Comparison of ENCODE assay signal across 8 mouse cellular contexts in the genomic region with DNA sequence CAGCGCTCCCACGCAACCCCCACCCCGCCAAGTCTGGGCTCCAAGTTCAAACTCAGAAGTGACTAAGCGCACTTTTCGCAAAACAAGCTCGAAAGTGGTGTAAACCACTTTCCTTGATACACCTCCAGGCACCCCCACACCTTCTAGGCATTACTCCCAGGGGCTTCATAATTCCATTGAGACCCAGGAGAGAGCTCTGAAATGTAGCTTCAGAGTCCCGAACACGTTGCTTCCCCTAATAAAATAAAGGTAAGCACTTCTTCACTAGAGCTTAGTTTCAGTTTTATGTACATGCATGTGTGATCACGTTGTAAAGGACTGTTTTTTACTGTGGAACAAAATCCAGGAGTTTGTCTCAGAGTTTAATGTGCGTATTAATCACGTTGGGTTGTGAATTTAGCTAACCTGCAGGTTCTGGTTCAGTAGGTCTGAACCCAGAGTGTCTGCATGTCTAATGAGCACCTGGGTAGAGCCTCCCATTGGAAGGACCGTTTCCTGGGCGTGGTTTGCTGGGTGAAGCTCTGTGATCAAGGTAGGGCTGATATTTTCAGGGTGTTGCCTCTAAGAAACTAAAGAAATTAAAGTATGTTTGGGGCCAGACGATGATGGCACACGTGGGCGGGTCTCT. TPM values are rescaled to one million over a fixed set of nuclear protein-coding genes. Genes with fewer than 3 reads are reported as not detected.
DNase-seq lines count a peak whose midpoint lies in the region; ATAC-seq lines count a peak whose summit lies in the region.

No protein-coding gene starts in this region.

- peak overlapping the region; percentile 92 for H3K27ac ChIP-seq in heart, embryonic 10.5 days
- H3K27ac ChIP-seq in kidney, embryonic 14.5 days (ENCODE audit: low read depth, low read length), result peak overlapping the region; percentile 96

- DNase-seq in CD4-positive, CD25-positive, alpha-beta regulatory T cell, adult 2 months (ENCODE audit: low read depth, low spot score), result peak; percentile 90
- peak; percentile 33 for DNase-seq in adrenal gland, postnatal 25 days
- no peak for DNase-seq in heart, embryonic 10.5 days (ENCODE audit: low spot score)
- DNase-seq in lung, postnatal 25 days (ENCODE audit: low spot score), result peak; percentile 83
- peak; percentile 91 to 92 for DNase-seq in spleen, postnatal 36 days (ENCODE audit: low spot score in 2 of 2)
- DNase-seq in cerebellum, postnatal 25 days, result no peak
- DNase-seq in layer of hippocampus, postnatal 10 days (ENCODE audit: low spot score in 2 of 2), result no peak

- no peaks in the 10 kb centered on the region for H3K36me3 ChIP-seq in heart, embryonic 10.5 days
- H3K36me3 ChIP-seq in kidney, embryonic 14.5 days (ENCODE audit: control insufficient read depth, insufficient read depth, low read length), result no peaks in the 10 kb centered on the region

- ATAC-seq in kidney, embryonic 14.5 days (ENCODE audit: low FRiP score, low TSS enrichment), result peak; percentile 70

- H3K9ac ChIP-seq in kidney, embryonic 14.5 days (ENCODE audit: low read depth, low read length), result peak overlapping the region; percentile 88

- 9% methylated on average over 16 of the region's 16 CpGs for WGBS in heart, embryonic 10.5 days
- 5% methylated on average over 16 of the region's 16 CpGs for WGBS in kidney, embryonic 14.5 days

- no peaks in the 10 kb centered on the region for H3K27me3 ChIP-seq in heart, embryonic 10.5 days (ENCODE audit: insufficient read depth, poor library complexity, severe bottlenecking)
- H3K27me3 ChIP-seq in kidney, embryonic 14.5 days (ENCODE audit: control insufficient read depth, insufficient read depth, low read length), result no peaks in the 10 kb centered on the region

- H3K4me2 ChIP-seq in kidney, embryonic 14.5 days (replicated peaks; ENCODE audit: low read depth, low read length), result peak overlapping the region; percentile 75

- no peaks in the 10 kb centered on the region for H3K9me3 ChIP-seq in heart, embryonic 10.5 days
- H3K9me3 ChIP-seq in kidney, embryonic 14.5 days (ENCODE audit: control insufficient read depth, low read length), result no peaks in the 10 kb centered on the region

- peaks cover 5% of the 10 kb centered on the region; the same call in 1 of the 2 replicates for H3K4me1 ChIP-seq in heart, embryonic 10.5 days
- peaks cover 15% of the 10 kb centered on the region for H3K4me1 ChIP-seq in kidney, embryonic 14.5 days (ENCODE audit: control insufficient read depth, insufficient read depth, low read length)

- peak overlapping the region; percentile 70 for H3K4me3 ChIP-seq in heart, embryonic 10.5 days
- H3K4me3 ChIP-seq in kidney, embryonic 14.5 days (ENCODE audit: low read length), result peak overlapping the region; percentile 87

RNA-seq across cellular contexts. Expression of a gene that starts 0.4 kb away (rescaled TPM):
- 61.2 and 69.9 TPM in 2 replicates for total RNA-seq in adrenal gland, postnatal 25 days (2021)
- 9.4 and 12.5 TPM in 2 replicates for polyA plus RNA-seq in heart, embryonic 10.5 days (2016; fragmentation: Nextera tagmentation; extraction: Ambion mirVana)
- 10.8 and 27.2 TPM in 2 replicates for polyA plus RNA-seq in kidney, embryonic 14.5 days (2014; fragmentation: Nextera tagmentation; extraction: Ambion mirVana)
- 10 to 100 TPM; 12.4 to 14.0 TPM for total RNA-seq in layer of hippocampus, postnatal 10 days (2021)

Comparison
In these comparisons a context has a peak if more than half of its experiments do, and no peak if none do; other contexts are left out.
1. DNase-seq: peak in CD4-positive, CD25-positive, alpha-beta regulatory T cell, adult 2 months (single experiment), adrenal gland, postnatal 25 days (single experiment), lung, postnatal 25 days (single experiment) and spleen, postnatal 36 days (2 of 2); none in heart, embryonic 10.5 days (single experiment), cerebellum, postnatal 25 days (0 of 2) and layer of hippocampus, postnatal 10 days (0 of 2).